Mouse (Mus musculus) mouse embryonic stem cell (cell line): ENCODE results near the gene S100a1.

Source experiments
- in situ Hi-C, 2 experiments: fragments of 300-500 bp; cut with MboI; formaldehyde crosslinking; loops; 1 replicate in 1 of 2; 3 replicates in 1 of 2; pipeline ENCODE4 v1.14.3; 2019 to 2020; ENCODE audit warnings: low sequenced_read_pairs in 2 of 2, low pct_unique_long_range_greater_than_20kb in 1 of 2, mixed read lengths in 1 of 2; ENCODE audit not compliant: unreplicated experiment in 1 of 2

S100a1 gene

GRCm38 (mm10) chr3:90514691-90515090 is 499 bp upstream of the S100a1 start:
- in situ Hi-C loops: no loop called here

GRCm38 (mm10) chr3:90512948-90513642 is 1.1 kb downstream of the S100a1 start:
- in situ Hi-C loops: no loop called here

- in situ Hi-C loops: no loop called here
Observed at GRCm38 (mm10) chr3:90512276-90512675, 1.9 kb downstream of the S100a1 start.

GRCm38 (mm10) chr3:90509747-90510123 is 4.5 kb downstream of the S100a1 start:
- in situ Hi-C loops: no loop called here

GRCm38 (mm10) chr3:90508950-90509746 is 5.0 kb downstream of the S100a1 start, which contains the start of gene Chtop:
Gene Chtop, minus strand, starts transcription at chr3:90509498.
- in situ Hi-C loops: no loop called here

GRCm38 (mm10) chr3:90508287-90508949 is 5.8 kb downstream of the S100a1 start:
- in situ Hi-C loops: no loop called here

- in situ Hi-C loops: no loop called here
Observed at GRCm38 (mm10) chr3:90506362-90506761, 7.8 kb downstream of the S100a1 start.

GRCm38 (mm10) chr3:90505216-90505615 is 9.0 kb downstream of the S100a1 start:
- in situ Hi-C loops: no loop called here

GRCm38 (mm10) chr3:90503444-90503843 is 10.7 kb downstream of the S100a1 start:
- in situ Hi-C loops: no loop called here

- in situ Hi-C loops: loop anchor here (25.0 kb wide), 1 partner anchor 460 kb away; no protein-coding TSS in a partner anchor
Observed at GRCm38 (mm10) chr3:90497597-90497996, 16.6 kb downstream of the S100a1 start.

GRCm38 (mm10) chr3:90495850-90496525 is 18.2 kb downstream of the S100a1 start:
- in situ Hi-C loops: loop anchor here (25.0 kb wide), 1 partner anchor 459 kb away; no protein-coding TSS in a partner anchor

GRCm38 (mm10) chr3:90493831-90494540 is 20.2 kb downstream of the S100a1 start:
- in situ Hi-C loops: loop anchor here (25.0 kb wide), 1 partner anchor 457 kb away; no protein-coding TSS in a partner anchor

GRCm38 (mm10) chr3:90491350-90491749 is 22.8 kb downstream of the S100a1 start:
- in situ Hi-C loops: loop anchor here (25.0 kb wide), 1 partner anchor 454 kb away; no protein-coding TSS in a partner anchor

- in situ Hi-C loops: loop anchor here (25.0 kb wide), 1 partner anchor 453 kb away; no protein-coding TSS in a partner anchor
Observed at GRCm38 (mm10) chr3:90490696-90491256, 23.4 kb downstream of the S100a1 start, which contains the start of gene Snapin. Gene Snapin, minus strand, starts transcription at chr3:90491033.

- in situ Hi-C loops: loop anchor here (25.0 kb wide), 1 partner anchor 451 kb away; no protein-coding TSS in a partner anchor
Observed at GRCm38 (mm10) chr3:90488576-90488975, 25.6 kb downstream of the S100a1 start.

GRCm38 (mm10) chr3:90486998-90487397 is 27.2 kb downstream of the S100a1 start:
- in situ Hi-C loops: loop anchor here (25.0 kb wide), 1 partner anchor 450 kb away; no protein-coding TSS in a partner anchor
